Mouse (Mus musculus) bone marrow, adult 2 months (tissue): ENCODE measurements around the gene Ccdc170. TPM values are rescaled to one million over a fixed set of nuclear protein-coding genes. Genes with fewer than 3 reads are reported as not detected.

Experiments
- H3K27ac ChIP-seq: fragments of 200-500 bp; 2 replicates; pipeline ENCODE4 v1.5.1; 2012; ENCODE audit warnings: low read depth, mild to moderate bottlenecking, control low read depth, inconsistent platforms, low read length; ENCODE audit not compliant: control insufficient read depth, poor library complexity, insufficient read depth
- H3K4me1 ChIP-seq: fragments of 200-500 bp; 2 replicates; pipeline ENCODE4 v1.6.1; 2011; ENCODE audit warnings: low read length; ENCODE audit not compliant: control insufficient read depth, insufficient read depth
- H3K4me3 ChIP-seq: fragments of 200-500 bp; replicated peaks from 2 replicates; pipeline ENCODE3; 2011; ENCODE audit warnings: mild to moderate bottlenecking, low read depth, low read length, control low read depth; ENCODE audit not compliant: control insufficient read depth
- CTCF ChIP-seq: fragments of 200-500 bp; IDR thresholded peaks from 2 replicates; pipeline ENCODE4 v1.5.1; 2011; ENCODE audit warnings: low read length, control low read depth; ENCODE audit not compliant: control insufficient read depth, insufficient read depth
- POLR2A ChIP-seq: fragments of 200-500 bp; IDR thresholded peaks from 2 replicates; pipeline ENCODE4 v1.6.1; 2011; ENCODE audit warnings: low read depth, mild to moderate bottlenecking, control low read depth, low read length, borderline replicate concordance; ENCODE audit not compliant: control insufficient read depth
- WGBS: fragments of 180-500 bp; shearing (Covaris S2); methylation state at CpG from one replicate; pipeline ENCODE4 v1.1.7; 2018; 5-methylcytosine and 5-hydroxymethylcytosine counted together
- polyA plus RNA-seq: library from polyadenylated mRNA; stranded (reverse); fragments of >200 nt; gene quantifications from 2 replicates; pipeline ENCODE4 v1.2.4, GENCODE M21; 2011; ENCODE audit warnings: low replicate concordance; ENCODE audit not compliant: missing spikeins, insufficient read depth, insufficient read length

Gene Ccdc170
- polyA plus RNA-seq, 1 experiment = 0.45 TPM

GRCm38 (mm10) chr10:4475431-4475830 is 6.9 kb upstream of the Ccdc170 start:
- H3K27ac ChIP-seq = no peak overlapping the region
- 59% methylated on average over 3 of the region's 3 CpGs for WGBS
- TF ChIP-seq POLR2A (no peak), CTCF (no peak)
- H3K4me1 ChIP-seq = no peaks in the 10 kb centered on the region
- no peak overlapping the region for H3K4me3 ChIP-seq

GRCm38 (mm10) chr10:4476604-4477003 is 5.7 kb upstream of the Ccdc170 start:
- WGBS = 89% methylated on average over 5 of the region's 5 CpGs
- TF ChIP-seq CTCF = no peak

DNA sequence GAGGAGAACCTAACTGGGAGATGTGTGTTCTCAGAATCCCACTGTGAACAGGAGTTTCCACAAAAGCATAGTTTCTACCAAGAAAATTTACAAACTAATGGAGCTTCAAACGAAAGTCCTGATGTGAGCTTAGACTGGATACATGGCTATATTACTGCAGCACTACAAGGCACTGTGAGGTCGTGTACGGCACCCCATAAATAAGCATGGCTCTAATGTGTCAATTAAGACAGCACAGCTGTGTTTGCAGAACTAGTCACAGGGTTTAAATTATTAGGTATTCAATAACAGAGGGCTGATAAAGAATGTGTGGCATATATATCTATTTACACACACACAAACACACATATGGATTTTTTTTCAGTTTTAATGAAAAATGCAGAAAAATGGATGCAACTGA is 1.4 kb upstream of the Ccdc170 start:
- TF ChIP-seq CTCF = no peak
- TF ChIP-seq POLR2A = no peak
- Histone ChIP-seq H3K4me1 (peaks cover 2% of the 10 kb centered on the region; the same call in 1 of the 2 replicates), H3K4me3 (no peak overlapping the region), H3K27ac (no peak overlapping the region)
- WGBS = 79% methylated on average over 3 of the region's 3 CpGs

More at GRCm38 (mm10) chr10:4476604-4477003, 5.7 kb upstream of the Ccdc170 start:
- Histone ChIP-seq H3K27ac (no peak overlapping the region), H3K4me1 (no peaks in the 10 kb centered on the region), H3K4me3 (no peak overlapping the region)

GRCm38 (mm10) chr10:4481695-4482094 is 607 bp upstream of the Ccdc170 start:
- Histone ChIP-seq H3K4me3 (no peak overlapping the region), H3K4me1 (peaks cover 2% of the 10 kb centered on the region; the same call in 1 of the 2 replicates), H3K27ac (no peak overlapping the region)
- WGBS = 44% methylated on average over 8 of the region's 8 CpGs
- TF ChIP-seq POLR2A (no peak), CTCF (no peak)

DNA sequence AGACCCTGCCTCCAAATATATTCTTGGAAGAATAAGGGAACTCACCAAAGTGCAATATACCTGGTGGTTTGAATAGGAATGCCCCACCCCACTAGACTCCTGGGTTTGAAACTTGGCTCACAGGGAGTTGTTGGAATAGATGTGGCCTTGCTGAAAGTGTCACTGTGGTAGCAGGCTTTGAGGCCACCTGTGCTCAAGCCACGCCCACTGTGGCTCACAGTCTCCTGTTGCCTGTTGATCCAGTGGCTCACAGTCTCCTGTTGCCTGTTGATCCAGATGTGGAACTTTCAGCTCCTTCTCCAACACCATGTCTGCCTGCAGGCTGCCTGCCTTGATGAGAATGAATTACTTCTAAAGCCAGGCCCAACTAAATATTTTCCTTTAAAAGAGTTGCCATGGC is 1.5 kb downstream of the Ccdc170 start:
- Histone ChIP-seq H3K4me1 (peaks cover 2% of the 10 kb centered on the region; the same call in 1 of the 2 replicates), H3K27ac (no peak overlapping the region), H3K4me3 (no peak overlapping the region)
- WGBS = 69% methylated on average over 1 of the region's 1 CpGs
- TF ChIP-seq CTCF = no peak
- no peak for TF ChIP-seq POLR2A

DNA sequence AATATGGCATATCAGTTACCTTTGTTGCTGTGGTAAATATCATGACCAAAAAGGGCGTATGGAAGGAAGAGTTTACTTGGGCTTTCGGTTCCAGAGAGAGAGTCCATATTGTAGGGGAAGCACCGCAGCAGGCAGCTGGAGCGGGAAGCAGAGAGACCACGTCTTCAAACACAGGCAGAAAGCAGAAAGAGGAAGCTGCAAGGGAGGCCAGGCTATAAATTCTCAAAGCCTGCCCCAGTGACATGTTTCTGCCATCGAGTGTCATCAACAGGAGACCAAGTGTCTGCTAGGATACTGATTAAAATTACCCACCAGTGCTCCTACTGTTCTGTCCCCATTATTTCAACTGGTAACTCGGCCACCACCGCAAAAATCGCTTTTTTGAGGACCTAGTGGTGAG is 2.7 kb downstream of the Ccdc170 start:
- WGBS = 42% methylated on average over 9 of the region's 9 CpGs
- TF ChIP-seq CTCF (no peak), POLR2A (no peak)
- peaks cover 2% of the 10 kb centered on the region; the same call in 1 of the 2 replicates for H3K4me1 ChIP-seq
- no peak overlapping the region for H3K4me3 ChIP-seq
- no peak overlapping the region for H3K27ac ChIP-seq

- 78% methylated on average over 5 of the region's 5 CpGs for WGBS
- Histone ChIP-seq H3K4me3 (no peak overlapping the region), H3K4me1 (no peaks in the 10 kb centered on the region; the same call in 1 of the 2 replicates), H3K27ac (no peak overlapping the region)
- no peak for TF ChIP-seq POLR2A
- TF ChIP-seq CTCF = no peak
These were observed 7.6 kb downstream of the Ccdc170 start for GRCm38 (mm10) chr10:4489865-4490264.

DNA sequence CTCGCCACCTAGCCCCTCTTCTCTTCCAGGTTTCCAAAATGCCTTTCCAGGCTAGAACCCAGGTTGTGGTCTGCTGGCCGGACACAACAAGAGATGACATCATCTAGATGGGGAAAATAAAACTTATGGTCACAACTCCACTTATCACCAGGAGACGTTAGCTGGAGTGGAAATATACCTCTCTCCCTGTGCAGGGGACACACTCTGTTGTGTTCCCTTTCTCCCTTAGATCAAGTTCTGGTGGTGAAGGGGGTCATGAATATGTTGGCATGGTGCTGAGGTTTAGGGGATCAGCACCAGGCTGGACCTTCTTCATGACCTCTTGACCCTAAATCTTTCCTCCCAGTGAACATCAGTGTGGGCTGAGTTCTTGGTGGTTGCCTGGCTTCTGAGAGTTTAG is 9.0 kb downstream of the Ccdc170 start:
- 24% methylated on average over 3 of the region's 3 CpGs for WGBS
- H3K27ac ChIP-seq = no peak overlapping the region

DNA sequence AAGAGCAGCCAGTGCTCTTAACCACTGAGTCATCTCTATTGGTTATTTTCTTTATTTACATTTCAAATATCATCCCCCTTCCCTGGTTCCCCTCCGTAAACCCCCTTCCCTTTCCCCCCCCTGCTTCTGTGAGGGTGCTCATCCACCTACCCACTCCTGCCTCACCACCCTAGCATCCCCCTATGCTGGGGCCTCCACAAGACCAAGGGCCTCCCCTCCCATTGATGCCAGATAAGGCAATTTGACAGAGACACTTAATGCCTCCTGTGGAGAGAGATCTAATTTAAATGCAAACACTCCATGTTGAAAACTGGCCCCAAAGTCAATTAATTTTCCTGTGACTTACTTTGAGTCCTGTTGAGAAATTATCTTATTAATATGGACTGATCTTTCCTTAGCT is 9.7 kb downstream of the Ccdc170 start:
- TF ChIP-seq POLR2A = no peak
- no peak for TF ChIP-seq CTCF
- Histone ChIP-seq H3K27ac (no peak overlapping the region), H3K4me3 (no peak overlapping the region), H3K4me1 (no peaks in the 10 kb centered on the region; the same call in 1 of the 2 replicates)
- 67% methylated on average over 1 of the region's 1 CpGs for WGBS

More for the DNA sequence above, 9.0 kb downstream of the Ccdc170 start:
- Histone ChIP-seq H3K4me1 (no peaks in the 10 kb centered on the region; the same call in 1 of the 2 replicates), H3K4me3 (no peak overlapping the region)
- TF ChIP-seq POLR2A = no peak
- TF ChIP-seq CTCF = no peak
